Mouse (Mus musculus) lung, postnatal 25 days (tissue): ENCODE data around the gene Cklf.
"Not testable (repeated sequence)": the region's sequence is repeated elsewhere in the genome, so short reads cannot be mapped to it uniquely, and the experiment has no call there.

Experiments used
- DNase-seq: peaks from one replicate; pipeline ENCODE4 v3.0.0; 2022; ENCODE audit warnings: low spot score

Gene Cklf

DNA sequence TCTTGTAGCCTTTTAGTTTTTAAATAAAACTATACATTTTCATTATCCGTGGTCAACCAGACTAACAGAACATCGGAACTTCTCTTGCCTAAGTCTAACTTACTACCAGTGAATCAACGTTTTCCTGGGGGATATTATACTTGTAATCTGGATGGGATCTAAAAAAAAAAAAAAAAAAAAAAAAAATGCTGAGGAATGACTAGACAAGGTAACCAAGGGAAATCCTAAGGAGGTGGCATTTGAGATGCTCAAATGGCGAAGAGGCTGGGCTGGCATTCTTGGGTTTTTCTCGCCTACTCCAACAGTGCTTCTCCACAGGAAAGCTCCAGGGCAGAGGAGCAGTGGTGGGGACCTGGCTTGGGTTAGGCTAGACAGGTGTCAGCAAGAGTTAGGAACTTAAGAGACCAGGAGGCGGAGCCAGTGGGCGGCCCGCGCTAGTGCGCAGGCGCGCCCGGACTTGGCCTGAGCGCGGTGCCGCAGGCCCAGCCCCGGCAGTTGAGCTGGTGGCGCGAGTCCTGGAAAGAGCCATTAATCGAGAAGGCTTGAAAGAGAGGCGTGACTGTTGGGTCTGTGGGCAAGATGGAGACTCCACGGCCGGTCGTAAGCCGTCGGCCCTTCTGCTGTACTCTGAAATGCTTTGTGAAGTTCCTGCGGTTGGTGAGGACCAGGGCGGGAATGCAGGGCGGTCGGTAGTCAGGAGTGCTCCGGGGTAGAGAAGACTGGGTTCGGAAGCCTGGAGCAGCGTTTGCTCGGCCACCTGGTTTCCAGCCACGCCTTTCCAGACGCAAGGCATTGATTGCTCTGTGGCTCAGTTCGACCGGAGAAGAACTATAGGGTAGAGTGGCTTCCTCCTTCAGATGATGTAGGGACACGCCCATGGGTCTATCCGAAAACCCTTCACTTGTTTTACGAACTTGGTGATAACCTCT lies at the start of gene Cklf:
Gene Cklf, plus strand, starts transcription at position 423 of the 929 bp plus-strand sequence.
- peak; percentile 90 for DNase-seq

DNA sequence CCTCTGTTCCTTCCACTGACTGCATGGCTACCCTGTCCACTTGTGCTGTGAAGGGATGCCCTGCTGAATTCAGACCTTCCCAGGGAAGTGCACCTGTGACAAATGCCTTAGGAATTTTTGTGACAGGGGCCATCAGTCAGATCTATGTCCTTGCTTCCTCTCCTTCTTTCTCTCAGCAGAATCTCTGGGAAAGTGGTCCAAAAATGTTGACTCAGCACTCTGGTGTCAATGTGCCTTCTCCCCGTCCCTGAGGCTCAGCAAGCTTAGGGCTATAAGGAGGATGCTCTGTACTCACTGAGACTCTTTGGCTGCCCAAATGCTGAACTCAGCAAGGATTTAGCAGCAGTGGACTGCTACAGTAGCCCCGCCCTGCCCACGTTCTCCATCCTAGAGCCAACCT lies 49.0 kb upstream of the Cklf start:
- no peak for DNase-seq

DNA sequence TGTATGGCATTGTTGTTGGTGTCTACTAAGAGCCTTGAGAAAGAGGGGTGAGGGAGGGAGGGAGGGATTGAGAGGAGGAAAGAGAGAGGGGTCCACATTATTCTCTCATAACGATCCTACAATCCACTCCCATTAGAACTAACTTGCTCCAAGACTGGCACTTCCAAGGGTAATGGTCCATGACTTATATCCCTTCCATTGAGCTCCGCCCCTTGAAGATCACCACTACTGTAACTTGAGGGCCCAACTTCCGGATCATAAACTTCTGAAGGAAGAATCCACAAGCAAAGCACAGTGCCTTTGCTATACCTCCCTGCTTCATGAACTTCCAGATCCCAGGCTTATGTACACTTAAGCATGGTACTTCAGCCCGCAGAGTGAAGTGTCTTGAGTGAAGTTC lies 48.3 kb upstream of the Cklf start:
- DNase-seq = no peak

DNA sequence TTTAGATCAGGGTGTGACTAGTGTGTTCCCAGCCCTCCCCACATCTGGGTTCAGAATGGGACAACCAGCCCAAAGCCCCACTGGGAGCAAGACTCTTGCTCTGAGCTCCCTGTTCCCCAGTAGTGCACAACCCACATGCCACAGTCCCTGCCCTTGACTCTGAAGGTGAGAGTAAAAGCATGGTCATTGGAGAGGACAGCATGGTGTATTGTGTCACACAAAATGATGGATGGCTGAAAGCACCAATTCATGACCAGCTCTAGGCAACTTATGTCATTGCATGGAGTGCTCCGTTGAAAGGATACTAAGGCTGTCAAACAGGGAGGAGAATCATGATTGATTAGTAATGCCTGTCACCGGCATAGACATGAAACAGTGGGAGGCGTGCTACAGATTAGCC lies 45.4 kb upstream of the Cklf start:
- no peak for DNase-seq

DNA sequence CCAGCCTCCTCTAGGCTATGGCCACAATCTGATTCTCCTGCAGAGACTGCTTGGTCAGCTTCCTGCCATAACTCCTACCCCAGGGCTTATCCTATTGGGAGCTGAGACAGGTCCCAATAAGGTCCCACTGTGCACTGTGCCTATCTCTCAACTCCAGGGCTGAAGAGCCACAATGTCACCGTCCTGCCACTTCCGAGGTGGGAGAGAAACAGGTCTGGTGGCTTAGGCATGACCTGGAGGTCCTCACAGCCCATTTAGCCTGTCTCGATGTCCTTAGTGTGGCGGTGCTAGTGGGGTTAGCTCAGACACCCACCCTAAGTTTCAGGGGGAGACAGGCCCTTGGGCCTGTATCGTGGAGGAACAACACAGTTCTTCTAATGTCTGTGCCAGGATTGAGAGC lies 33.1 kb upstream of the Cklf start:
- DNase-seq = no peak

DNA sequence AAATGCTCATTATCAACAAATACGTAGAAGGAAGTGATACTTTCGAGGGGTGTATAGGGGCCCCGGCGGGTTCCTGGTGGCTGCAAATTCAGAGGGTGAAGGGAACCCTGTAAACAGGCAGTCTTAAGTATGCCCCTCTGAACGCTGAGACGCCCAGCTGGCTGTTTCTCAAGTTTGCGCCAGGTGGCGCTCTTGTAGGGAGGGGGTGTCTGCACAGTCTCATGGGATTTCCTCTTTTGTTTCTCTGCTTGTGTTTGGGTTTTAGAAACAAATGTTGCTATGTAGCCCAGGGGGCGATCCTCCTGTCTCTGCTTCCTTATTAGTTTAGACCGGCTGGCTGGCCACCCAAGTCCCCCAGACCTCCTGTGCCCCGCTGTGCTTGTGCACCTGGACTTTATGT lies 31.6 kb upstream of the Cklf start:
- peak; percentile 41 for DNase-seq

DNA sequence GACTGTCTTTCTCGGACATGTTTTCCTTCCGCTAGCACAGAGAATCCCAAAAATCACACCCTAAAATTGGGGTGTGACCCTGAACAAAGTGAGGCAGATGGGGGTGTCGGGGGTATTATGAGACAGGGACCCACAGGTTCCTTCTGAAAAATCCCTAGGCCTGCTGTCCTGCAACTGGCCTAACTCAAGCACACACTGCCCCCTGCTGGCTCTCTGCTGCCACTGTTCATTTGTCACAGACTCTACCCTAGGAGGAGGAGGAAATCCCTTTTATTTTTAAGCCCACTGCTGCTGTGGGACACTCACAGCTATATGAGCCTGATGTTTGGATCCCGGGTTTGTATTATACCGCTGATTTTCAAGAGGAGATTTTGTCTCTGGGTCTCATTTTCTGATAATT lies 30.9 kb upstream of the Cklf start:
- peak; percentile 71 for DNase-seq

DNA sequence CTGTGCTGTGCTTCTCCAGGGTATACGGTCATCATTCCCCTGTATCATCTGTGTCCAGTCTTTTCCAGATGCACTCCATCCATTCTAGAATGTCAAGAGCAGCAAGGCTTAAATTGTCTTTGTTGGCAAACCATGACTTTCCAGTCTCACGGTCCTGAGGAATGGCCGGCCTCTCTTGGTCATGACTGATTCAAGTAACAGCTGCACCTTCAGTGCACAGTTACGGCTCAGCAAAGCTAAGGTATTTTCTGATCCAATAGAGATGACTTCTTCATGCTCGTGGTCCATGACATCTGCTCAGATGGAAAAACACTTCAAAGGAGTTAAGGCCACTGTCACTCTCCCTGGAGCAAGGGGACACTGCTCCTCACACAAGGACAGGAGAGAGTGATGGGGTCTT lies 23.6 kb upstream of the Cklf start:
- DNase-seq = no peak

DNA sequence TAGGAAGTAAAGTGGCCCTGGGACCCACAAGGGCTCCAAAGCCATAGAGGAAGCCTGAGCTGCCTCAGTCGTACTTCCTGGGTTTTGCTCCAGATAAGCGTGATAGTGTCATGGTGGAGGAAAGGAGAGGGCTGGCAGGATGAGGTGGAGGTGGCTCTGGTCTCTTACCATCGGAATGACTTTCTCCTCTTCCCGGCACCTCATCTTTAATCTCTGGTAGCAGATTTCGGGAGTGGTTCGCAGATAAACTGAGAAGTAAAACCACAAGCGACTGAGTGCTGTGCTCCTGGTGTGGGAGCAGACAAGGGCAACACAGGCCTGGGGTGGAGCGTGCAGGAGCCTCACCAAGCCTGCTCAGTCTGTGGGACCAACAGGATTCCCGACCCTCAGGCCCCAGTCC lies 20.3 kb upstream of the Cklf start:
- no peak for DNase-seq

DNA sequence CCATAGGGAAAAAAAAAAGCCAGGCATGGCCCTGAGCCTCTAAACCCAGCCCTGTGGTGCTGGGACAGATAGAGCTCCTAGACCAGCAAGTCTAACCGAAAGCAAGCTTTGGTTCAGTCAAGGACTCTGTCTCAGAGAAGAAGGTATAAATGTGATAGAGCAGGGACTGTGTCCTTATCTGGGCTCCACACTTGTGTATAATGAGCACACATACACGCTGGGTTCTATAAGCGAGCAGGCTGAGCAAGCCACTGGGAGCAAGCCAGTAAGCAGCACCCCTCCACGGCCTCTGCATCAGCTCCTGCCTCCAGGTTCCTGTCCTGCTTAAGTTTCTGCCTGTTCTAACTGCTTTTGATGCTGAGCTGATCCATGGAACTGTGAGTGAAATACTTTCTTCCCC lies 18.6 kb upstream of the Cklf start:
- DNase-seq = no peak

DNA sequence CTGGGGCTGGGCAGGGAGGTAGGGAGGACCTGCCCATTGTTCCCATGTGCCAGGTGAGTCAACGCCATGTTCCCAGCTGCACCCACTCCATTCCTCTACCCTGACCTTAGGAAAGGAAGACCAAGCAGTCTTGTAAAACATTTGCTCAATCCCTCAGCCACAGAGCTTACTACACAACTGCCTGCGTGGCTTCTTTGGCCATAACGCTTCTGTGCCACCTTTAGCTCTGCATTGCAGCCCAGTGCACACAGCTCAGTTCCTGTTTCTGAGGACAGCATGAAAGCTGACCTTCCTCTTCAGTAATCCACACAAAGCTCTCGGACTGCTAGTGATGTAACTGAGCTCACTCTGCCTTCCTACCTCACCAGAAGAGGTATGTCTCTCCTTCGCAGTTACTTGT lies 17.7 kb upstream of the Cklf start:
- DNase-seq = peak; percentile 39

DNA sequence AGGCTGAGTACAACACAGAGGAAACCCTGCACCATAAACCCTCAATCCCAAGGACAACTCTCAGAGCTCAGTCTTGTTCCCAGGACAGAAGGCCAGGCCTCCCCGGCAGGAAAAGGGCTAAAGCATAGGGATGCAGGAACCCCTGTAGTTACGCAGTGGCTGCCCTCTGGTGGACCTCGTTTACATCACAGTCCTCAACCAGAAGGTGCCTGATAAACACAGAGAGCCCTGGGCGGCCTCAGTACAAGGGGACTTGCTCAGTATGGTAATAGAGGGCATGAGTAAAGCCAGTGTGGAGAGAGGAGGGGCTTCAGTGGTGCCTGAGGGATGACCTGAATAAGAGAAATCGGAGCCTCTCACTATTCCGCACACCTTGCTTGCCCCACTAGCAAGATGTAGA lies 16.1 kb upstream of the Cklf start:
- DNase-seq = no peak

DNA sequence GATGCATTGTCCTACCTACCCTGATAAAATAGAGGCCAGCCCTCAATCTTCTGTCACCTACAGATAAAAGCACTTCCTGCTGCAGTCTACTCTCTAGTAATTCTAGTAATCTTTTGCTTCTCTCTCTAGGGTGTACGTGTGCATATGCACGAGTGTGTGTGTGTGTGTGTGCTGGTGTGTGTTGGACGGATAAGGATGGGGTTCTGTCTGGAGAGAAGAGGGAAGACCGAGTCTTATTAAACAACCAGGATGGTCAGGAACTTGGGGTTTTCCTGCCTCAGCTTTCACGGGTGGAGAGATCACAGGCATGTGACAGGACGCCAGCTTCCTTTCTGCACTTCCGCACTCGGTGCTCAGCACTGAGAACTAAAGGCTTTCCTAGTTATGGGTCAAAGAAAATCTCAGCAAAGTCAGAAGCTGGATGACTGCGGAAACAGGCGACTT lies 11.2 kb upstream of the Cklf start:
- DNase-seq = no peak

DNA sequence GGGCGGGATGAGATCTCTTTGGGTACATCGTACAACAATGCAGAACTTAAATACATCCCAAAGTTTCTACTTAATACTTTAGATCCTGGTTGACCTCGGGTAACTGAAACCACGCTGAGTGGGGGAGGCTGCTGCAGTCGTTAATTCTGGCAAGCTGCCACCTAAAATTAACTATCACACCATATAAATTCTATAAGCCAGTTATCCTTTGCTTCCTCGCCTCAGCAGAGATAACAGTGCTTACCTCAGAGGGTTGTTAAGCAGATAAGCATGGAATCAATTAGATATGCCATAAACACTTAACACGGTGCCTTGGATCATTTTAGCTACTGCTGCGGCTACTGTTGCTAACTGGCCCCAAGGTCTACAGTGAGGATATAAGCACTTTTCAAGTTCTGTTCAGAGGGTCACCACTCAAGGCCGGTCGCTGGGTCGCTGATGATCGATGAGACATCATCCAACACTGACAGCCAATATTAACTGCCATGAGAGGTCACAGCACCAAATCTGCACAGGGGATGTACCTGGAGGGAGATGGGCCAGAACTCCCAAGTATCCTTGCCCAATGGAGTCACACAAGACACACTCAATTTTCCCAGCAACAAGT lies 8.5 kb upstream of the Cklf start:
- no peak for DNase-seq

DNA sequence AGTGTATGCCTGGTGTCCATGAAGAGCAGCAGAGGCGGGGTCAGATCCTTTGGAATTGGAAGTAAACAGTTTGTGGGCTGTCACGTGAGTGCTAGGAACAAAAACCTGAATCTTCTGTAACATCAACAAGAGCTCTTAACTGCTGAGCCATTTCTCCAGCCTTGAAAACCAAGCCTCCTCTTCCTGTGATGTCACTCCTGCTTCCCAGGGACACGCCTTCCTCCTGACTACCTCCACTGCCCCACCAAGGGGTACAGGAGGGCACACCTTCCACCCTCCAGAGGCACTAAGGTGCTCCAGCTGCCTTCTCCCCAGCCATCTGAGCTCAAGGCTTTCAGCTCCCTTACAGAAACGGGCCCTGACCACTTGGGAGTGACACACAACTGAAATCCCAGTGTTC lies 4.0 kb upstream of the Cklf start:
- no peak for DNase-seq

DNA sequence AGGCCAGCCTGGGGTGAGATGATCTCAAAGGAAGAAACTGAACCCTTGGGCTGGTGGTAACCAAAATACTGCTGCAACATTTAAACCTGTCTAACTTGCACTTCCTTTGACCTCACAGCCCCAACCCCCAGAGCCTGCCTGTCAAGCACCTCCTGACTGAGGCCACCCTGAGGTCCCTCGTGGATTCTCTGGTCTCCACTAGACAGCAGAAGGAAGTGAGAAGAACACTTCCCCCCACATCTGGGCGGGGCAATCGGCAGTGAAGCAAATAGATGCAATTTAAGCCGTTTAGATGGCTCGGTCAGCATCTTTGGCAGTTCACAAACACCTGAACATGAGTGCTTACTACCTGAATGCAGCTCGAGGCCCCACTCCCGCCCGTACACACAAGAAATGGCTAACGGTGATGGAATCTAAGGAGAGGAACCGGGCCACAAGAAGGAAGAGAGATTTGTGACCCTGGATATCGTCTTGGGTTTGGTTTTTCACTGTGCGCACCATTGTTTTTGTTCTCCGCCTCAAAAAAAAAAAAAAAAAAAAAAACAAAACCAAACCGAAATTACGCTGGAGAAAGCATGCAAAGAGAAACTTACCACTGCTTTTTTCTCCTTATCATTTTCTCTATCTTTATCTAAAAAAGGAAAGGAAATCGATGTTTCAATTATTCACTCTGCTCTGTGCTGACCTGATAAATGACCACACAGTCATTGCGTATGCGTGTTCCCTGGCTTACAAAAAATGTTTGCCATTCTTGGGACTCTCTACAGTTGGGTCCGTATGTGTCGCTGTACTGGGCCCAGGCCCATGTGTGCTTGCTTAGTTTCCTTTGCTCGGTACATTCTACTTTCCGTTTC lies 3.4 kb upstream of the Cklf start:
- peak; percentile 76 for DNase-seq

DNA sequence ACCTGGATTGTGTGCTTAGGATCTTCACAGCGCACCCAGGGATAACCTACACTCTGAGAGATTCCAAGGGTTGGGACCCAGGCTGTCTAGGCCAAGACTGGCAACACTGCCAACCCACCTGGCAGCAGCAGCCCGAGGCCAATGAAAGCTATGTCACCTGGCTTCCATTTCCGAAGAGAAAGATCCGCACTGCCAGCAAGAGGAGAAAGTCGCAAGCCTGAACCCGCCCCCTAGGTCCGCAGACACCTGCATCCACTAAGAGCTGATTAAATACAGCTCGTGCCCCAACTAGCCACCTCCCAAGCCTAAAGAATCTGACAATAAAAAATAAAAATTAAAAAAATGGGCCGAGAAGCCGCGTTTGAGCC lies 2.8 kb upstream of the Cklf start:
- DNase-seq = no peak

DNA sequence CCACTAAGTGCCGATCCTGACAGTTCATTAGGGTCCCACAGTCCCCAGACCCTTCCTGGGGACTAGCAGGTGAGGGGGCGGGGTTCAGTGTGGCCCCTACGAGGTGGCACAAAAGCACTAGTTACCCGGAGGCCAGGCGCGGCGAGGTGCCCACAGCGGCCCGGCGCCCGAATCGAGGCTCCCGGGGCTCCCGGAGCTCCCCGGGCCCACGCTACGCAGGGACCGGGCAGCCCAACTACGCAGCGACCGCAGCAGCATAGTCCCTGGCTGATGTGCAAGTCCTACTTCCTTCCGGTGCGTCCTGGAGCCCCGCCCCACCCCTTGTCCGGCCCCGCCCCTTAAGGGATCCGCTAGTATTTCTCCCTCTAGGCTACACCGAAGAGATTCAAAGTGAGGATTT lies 2.4 kb upstream of the Cklf start, which contains the start of gene Tk2:
Gene Tk2, minus strand, starts transcription at position 283 of the 400 bp plus-strand sequence.
- peak; percentile 76 for DNase-seq

DNA sequence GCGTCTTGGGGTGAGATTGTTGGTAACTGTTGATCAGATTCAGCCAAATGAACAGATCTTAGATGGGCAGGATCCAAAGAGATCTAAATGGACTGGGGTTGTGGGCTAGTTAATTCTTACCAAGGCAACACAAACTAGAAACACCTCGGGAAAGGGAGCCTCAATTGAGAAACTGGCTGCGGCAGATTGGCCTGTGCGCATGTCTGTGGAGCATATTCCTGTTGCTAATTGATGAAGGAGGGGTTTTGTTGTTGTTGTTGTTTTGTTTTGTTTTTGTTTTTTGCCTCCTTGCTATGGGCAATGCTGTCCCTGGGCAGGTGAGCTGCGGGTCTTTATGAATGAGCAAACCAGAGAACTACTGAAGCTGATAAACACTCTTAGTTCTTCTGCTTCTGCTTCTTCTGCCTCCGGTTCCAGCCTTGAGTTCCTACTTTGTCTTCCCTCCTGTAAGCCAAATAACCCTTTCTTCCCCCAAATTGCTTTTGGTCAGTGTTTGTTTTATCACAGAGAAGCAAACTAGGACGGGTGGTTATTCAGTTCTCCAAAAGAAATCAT lies 1.1 kb upstream of the Cklf start:
- DNase-seq = no peak

DNA sequence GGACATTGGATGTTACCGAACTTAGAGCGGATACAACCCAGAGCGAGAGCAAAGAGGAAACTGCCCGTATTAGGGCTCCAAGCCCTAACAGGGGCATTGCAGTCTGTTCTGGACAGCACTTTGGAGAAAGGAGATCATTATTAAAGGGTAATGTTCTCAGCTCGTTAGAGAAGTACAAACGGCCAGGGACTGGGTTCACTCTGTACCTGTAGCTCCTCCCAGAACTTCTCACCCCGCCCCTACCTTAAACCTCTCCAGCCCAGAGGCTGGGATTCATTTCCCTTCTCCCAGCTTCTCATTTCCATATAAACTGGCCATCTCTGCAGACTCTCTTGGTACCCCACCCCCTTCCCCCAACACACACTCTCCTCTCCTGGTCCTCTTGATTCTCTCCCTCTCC lies 800 bp downstream of the Cklf start:
- no peak for DNase-seq

DNA sequence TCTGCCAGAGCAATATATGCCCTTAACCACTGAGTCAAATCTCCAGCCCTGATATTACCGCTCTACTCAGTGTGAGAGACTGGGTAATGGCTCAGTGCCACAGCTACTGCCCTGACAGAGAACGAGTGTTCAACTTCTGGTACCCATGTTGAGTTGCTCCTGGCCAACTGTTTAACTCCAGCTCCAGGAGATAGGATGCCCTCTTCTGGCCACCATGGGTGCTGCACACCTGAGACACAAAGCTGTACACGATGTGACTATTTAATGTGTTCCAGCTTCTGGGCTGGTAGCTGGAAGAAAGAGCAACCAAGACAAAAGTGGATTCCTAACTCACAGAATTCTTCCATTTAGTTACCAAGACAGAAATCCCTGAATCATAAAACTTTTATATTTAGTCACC lies 2.4 kb downstream of the Cklf start:
- DNase-seq = no peak

DNA sequence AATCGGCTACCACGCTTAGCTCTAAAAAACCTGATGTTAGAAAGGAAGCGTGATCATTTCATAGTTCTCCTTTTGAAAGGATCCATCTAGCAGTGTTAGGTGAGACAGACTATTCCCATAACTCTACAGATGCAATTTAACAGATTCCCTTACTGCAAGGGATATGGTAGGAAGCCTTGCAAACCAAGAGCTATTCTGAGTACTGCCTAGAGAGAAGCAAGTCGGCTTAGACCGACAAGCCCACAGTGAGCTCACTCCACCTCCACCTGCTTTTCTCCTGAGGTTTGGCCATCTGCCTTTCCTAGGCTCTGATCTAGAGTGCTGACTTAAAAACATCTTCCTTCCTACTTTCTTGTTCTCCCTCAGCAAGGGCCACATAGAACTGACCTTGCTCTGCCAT lies 11.1 kb downstream of the Cklf start:
- DNase-seq = not testable (repeated sequence)
